Mouse (Mus musculus) liver, embryonic 16.5 days (tissue): ENCODE data around the gene Clca3a1. TPM values are rescaled to one million over a fixed set of nuclear protein-coding genes. Genes with fewer than 3 reads are reported as not detected.
A peak's percentile ranks its signal among the peaks of the same experiment; 100 is the strongest.
"Not testable (repeated sequence)": the region's sequence is repeated elsewhere in the genome, so short reads cannot be mapped to it uniquely, and the experiment has no call there.

Source experiments
- ATAC-seq: fragments of 200-750 bp; cut with Nextera tagmentation; 2 replicates; pipeline ENCODE4 v1.8.0; 2017; ENCODE audit warnings: low read depth, mild to moderate bottlenecking, moderate number of reproducible peaks, moderate library complexity
- H3K27ac ChIP-seq: fragments of 300-500 bp; sonication (generic); 2 replicates; pipeline ENCODE4 v1.5.1; 2014; ENCODE audit warnings: mild to moderate bottlenecking, low read length
- H3K27me3 ChIP-seq: fragments of 300-500 bp; sonication (generic); 2 replicates; pipeline ENCODE4 v1.6.1; 2014; ENCODE audit warnings: low read depth, low read length, mixed read lengths; ENCODE audit not compliant: control insufficient read depth, insufficient read depth
- H3K36me3 ChIP-seq: fragments of 300-500 bp; sonication (generic); 2 replicates; pipeline ENCODE4 v1.6.1; 2014; ENCODE audit warnings: mild to moderate bottlenecking; ENCODE audit not compliant: control insufficient read depth, insufficient read depth
- H3K4me1 ChIP-seq: fragments of 300-500 bp; sonication (generic); 2 replicates; pipeline ENCODE4 v1.6.1; 2014; ENCODE audit warnings: low read depth, low read length, mixed read lengths; ENCODE audit not compliant: control insufficient read depth
- H3K4me2 ChIP-seq: fragments of 300-500 bp; sonication (generic); 2 replicates; pipeline ENCODE4 v1.6.1; 2014; ENCODE audit warnings: low read depth, low read length, mixed read lengths
- H3K4me3 ChIP-seq: fragments of 300-500 bp; sonication (generic); 2 replicates; pipeline ENCODE4 v1.5.1; 2014; ENCODE audit warnings: low read depth, mild to moderate bottlenecking, low read length
- H3K9ac ChIP-seq: fragments of 300-500 bp; sonication (generic); 2 replicates; pipeline ENCODE4 v1.6.1; 2014; ENCODE audit warnings: low read depth, low read length
- H3K9me3 ChIP-seq: fragments of 300-500 bp; sonication (generic); replicated peaks from 2 replicates; pipeline ENCODE4 v1.6.1; 2016; ENCODE audit warnings: low read length; ENCODE audit not compliant: control insufficient read depth
- WGBS: fragments of 180-500 bp; shearing (Covaris S2); extraction: QIAGEN DNeasy Blood & Tissue Kit; methylation state at CpG from one replicate; pipeline ENCODE4 v1.1.7; 2014; ENCODE audit not compliant: insufficient replicate concordance; 5-methylcytosine and 5-hydroxymethylcytosine counted together
- polyA plus RNA-seq: library from polyadenylated mRNA; unstranded; fragments of >200 nt; fragmentation: Nextera tagmentation; extraction: Ambion mirVana; gene quantifications from 2 replicates; pipeline ENCODE4 v1.2.1, GENCODE M21; 2015

Gene Clca3a1
- 4.5 and 4.9 TPM in 2 replicates for polyA plus RNA-seq

GRCm38 (mm10) chr3:144760592-144761309 is at the start of gene Clca3a1:
Gene Clca3a1 (minus strand): TSS chr3:144760977.
- Histone ChIP-seq H3K36me3 (no peaks in the 10 kb centered on the region), H3K4me2 (peak within 1 kb of the TSS; percentile 36), H3K27me3 (no peaks in the 10 kb centered on the region), H3K9me3 (no peaks in the 10 kb centered on the region), H3K4me3 (no peak within 1 kb of the TSS), H3K27ac (peak within 1 kb of the TSS; percentile 32; the same call in 1 of the 2 replicates), H3K4me1 (peaks cover 5% of the 10 kb centered on the region; the same call in 1 of the 2 replicates), H3K9ac (no peak within 1 kb of the TSS)
- peak; percentile 89 for ATAC-seq
- 49% methylated on average over 10 of the region's 11 CpGs for WGBS

DNA sequence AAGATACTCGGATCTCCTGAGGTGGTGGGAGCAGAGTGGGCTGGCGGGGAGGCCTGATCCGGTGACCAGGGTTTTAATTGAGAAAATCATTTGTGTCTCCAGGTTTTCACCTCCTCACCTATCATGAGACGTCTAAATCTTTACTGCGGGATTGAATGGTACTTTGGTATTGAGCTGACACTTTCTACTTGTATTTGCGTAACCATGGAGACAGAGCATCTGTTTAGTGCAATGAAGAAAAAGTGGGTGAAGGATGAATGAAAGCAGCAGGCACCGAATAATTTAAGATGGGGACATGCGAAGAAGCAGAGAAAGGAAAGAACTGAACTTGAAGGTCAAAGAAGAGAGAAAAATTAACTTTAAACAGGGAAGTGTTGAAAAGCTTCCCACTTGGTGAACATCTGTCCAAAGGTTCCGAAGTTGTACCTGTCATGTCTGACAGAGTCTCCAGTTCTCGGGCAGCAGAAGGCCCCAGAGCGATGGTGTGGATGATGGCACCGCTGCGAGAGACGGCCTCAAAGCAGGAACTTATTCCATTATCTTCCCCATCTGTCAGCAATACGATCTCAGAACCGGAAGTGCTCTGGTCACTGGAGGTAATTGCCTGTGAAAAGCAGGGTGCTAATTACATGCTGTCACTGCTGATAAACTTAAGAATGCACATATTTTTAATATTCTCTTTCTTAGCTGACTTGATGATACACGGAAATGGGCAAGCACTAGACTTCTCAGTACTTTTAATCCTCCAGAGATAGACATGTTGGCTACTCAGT is 47.6 kb upstream of the Clca3a1 start:
- H3K4me2 ChIP-seq, H3K4me1 ChIP-seq, H3K27ac ChIP-seq, H3K9me3 ChIP-seq, H3K4me3 ChIP-seq, H3K36me3 ChIP-seq, H3K27me3 ChIP-seq, H3K9ac ChIP-seq, ATAC-seq: not testable (repeated sequence)
- 57% methylated on average over 14 of the region's 17 CpGs for WGBS

GRCm38 (mm10) chr3:144806626-144807025 is 45.8 kb upstream of the Clca3a1 start:
- WGBS, result 57% methylated on average over 2 of the region's 2 CpGs
- not testable (repeated sequence) for H3K4me2 ChIP-seq, H3K27ac ChIP-seq, H3K4me1 ChIP-seq, H3K9me3 ChIP-seq, ATAC-seq, H3K4me3 ChIP-seq, H3K9ac ChIP-seq, H3K27me3 ChIP-seq, H3K36me3 ChIP-seq

- 25% methylated on average over 8 of the region's 8 CpGs for WGBS
- Histone ChIP-seq H3K36me3 (no peaks in the 10 kb centered on the region), H3K27me3 (no peaks in the 10 kb centered on the region), H3K4me3 (no peak overlapping the region), H3K27ac (no peak overlapping the region), H3K9me3 (no peaks in the 10 kb centered on the region), H3K4me2 (no peak overlapping the region), H3K9ac (no peak overlapping the region), H3K4me1 (no peaks in the 10 kb centered on the region)
- ATAC-seq, result no peak; the same call in 1 of the 2 replicates
These were observed 41.1 kb upstream of the Clca3a1 start for GRCm38 (mm10) chr3:144801861-144802260.

DNA sequence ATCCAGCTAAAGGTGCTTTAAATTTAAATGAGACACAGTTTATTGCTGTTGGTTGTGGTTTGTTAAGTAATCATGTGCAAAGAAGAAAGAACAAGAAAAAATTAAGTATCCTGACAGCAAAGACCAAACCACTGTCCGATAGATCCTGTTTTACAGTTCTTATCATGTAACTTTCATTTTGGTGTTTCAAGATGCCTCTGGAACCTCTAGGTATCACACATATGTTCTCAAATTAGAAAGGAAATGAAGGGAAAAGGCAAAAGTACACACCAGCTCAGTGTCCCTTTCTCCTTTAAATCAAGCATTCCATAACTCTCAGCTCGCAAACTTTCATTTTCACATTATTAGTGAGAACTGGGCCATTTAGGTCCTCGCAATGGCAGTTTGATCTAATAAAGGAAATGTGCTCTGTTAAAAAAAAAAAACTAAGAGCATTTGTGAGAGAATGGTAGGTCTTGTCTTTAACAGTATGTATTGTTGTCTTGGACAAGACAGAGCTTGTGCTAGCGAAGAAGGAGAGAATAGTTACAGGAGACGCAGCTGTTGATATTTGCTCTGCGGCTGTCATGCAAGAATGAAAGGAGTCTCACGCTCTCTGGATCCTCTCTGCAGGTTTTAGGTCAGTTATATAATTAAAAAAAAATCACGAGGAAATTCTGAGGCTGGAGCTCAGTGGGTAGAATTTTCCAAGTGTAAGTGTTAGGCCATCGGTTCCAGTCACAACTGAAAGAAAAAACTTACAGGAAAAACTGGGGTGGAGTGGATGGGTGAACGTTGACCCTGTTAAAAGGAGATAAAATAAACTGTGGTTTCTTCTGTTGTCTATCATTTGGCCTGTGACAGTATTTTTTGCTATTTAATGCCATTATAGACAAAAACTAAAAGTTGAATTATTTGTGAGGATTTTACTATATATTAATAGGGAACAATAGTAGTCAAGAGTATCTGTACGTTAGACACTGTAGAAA is 24.7 kb upstream of the Clca3a1 start:
- no peaks in the 10 kb centered on the region for H3K36me3 ChIP-seq
- H3K27me3 ChIP-seq, result no peaks in the 10 kb centered on the region
- H3K4me3 ChIP-seq, result no peak overlapping the region
- 50% methylated on average over 11 of the region's 11 CpGs for WGBS
- ATAC-seq, result 0 out of 2 replicates have a peak, but pooled peaks have one; percentile 21
- H3K27ac ChIP-seq, result no peak overlapping the region
- H3K9me3 ChIP-seq, result no peaks in the 10 kb centered on the region
- H3K4me1 ChIP-seq, result no peaks in the 10 kb centered on the region
- peak overlapping the region; percentile 22 for H3K4me2 ChIP-seq
- no peak overlapping the region for H3K9ac ChIP-seq

DNA sequence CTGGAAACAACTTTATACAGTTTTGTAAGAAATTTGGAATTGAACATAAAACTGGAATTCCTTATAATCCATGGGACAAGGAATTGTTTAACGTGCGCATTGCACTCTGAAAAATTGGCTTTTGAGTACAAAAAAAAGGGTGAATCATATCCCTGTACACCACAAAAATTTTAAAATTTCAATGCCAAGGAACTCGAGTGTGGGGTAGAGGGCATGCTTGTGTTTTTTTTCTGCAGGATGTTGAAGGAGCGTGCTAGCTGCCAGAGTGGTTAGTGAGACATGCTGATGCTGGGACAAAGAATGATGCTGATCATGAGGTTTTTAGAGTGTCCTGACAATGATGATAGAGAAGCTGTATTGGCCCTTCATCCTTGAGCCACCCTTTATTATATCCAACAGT is 4.4 kb upstream of the Clca3a1 start:
- peaks cover 5% of the 10 kb centered on the region; the same call in 1 of the 2 replicates for H3K4me1 ChIP-seq
- H3K9me3 ChIP-seq, result no peaks in the 10 kb centered on the region
- no peak overlapping the region for H3K4me3 ChIP-seq
- no peak overlapping the region for H3K9ac ChIP-seq
- H3K36me3 ChIP-seq, result no peaks in the 10 kb centered on the region
- ATAC-seq, result no peak
- H3K27me3 ChIP-seq, result no peaks in the 10 kb centered on the region
- no peak overlapping the region for H3K27ac ChIP-seq
- H3K4me2 ChIP-seq, result no peak overlapping the region
- 65% methylated on average over 4 of the region's 4 CpGs for WGBS

DNA sequence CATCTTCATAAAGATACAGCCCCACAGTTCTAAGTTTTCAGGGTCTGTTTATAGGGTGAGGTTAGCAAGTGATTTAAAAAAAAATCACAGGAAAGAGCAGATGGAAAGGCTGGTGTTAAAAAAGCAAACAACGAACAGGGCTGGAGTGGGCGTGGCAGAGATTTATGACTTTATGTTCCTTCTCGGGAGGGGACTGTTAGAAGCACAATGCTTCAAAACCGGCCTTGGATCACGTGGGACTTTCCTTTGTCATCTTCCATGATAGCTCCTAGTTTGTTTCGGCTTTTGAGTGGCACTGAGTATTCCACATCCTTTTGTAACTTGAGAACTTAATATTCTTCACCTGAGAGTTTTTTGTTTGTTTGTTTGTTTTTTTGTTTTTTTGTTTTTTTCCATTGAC is 677 bp upstream of the Clca3a1 start:
- H3K4me3 ChIP-seq, result no peak overlapping the region
- H3K27me3 ChIP-seq, result no peaks in the 10 kb centered on the region
- peaks cover 5% of the 10 kb centered on the region; the same call in 1 of the 2 replicates for H3K4me1 ChIP-seq
- 22% methylated on average over 6 of the region's 6 CpGs for WGBS
- no peak overlapping the region for H3K9ac ChIP-seq
- no peaks in the 10 kb centered on the region for H3K36me3 ChIP-seq
- no peak overlapping the region for H3K27ac ChIP-seq
- H3K9me3 ChIP-seq, result no peaks in the 10 kb centered on the region
- H3K4me2 ChIP-seq, result peak overlapping the region; percentile 36; the same call in 1 of the 2 replicates
- no peak for ATAC-seq

DNA sequence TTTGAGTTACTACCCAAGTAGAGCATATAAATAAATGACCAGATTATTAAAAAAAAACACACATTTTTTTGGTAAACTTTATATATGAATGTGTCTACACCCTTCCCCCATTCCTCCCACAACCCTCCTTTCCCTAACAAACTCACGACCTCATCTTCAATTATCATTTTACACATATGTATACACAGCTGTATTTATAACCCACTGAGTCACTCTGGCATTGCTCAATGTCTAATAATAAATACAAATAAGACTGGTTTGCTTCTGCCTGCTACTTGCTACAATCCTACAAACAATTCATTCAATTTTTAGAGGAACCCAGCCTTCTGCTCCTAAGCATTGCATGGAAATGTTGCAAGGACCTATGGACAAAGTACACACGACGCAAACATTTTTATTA is 1.1 kb downstream of the Clca3a1 start:
- Histone ChIP-seq H3K4me3 (no peak overlapping the region), H3K4me2 (no peak overlapping the region), H3K27ac (no peak overlapping the region), H3K4me1 (peaks cover 5% of the 10 kb centered on the region; the same call in 1 of the 2 replicates), H3K9ac (no peak overlapping the region), H3K36me3 (no peaks in the 10 kb centered on the region), H3K9me3 (no peaks in the 10 kb centered on the region), H3K27me3 (no peaks in the 10 kb centered on the region)
- WGBS, result 55% methylated on average over 3 of the region's 3 CpGs
- no peak for ATAC-seq
